Mouse (Mus musculus) urinary bladder, adult 18-20 months (tissue): ENCODE results near the gene Cald1.

Experiments
- DNase-seq, 2 experiments: peaks; one replicate each; pipeline ENCODE4 v3.0.0; 2022; ENCODE audit warnings: low spot score in 2 of 2, mixed read lengths in 2 of 2

Gene Cald1

GRCm38 (mm10) chr6:34668739-34669254 is 70.5 kb downstream of the Cald1 start:
- DNase-seq, result no peak

- DNase-seq, result no peak
Measured at GRCm38 (mm10) chr6:34671355-34671754, 73.1 kb downstream of the Cald1 start.

DNA sequence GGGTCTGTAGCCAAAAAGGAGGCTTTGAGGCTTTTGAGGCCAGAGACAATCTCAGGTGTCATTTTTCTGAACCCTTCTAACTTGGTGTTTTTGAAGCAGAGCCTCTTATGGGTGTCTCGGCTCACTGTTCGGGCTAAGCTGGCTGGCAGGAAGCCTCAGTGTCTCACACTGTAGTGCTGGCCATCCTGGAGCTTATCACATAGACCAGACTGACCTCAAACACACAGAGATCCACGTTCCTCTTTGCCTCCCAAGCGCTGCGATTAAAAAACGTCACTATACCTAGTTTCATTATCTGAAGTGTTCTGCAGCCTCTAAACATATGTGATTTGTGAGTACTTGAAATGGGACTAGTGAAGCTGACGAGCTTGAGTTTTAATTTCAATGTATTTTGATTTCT is 76.1 kb downstream of the Cald1 start:
- no peak for DNase-seq

GRCm38 (mm10) chr6:34674897-34675296 is 76.6 kb downstream of the Cald1 start:
- DNase-seq, result no peak

DNA sequence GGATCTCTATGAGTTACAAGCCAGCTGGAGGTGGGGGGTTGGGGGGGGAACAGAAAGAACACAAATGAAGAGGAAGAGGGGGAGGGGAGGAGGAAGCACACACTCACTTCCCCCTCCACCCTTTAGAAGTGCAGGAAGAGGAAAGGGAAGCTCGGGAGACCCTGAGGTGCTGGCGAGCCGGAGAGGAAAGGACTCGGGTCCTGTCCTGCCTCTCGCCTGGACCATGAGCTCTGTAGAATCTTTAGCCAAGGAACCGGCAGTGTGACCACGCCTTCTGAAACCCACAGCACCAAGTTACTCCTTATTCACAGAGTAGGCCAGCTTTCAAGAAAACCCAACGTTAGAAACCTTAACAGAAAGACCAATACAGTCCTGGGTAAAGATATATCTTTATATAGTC is 83.8 kb downstream of the Cald1 start:
- no peak for DNase-seq

- no peak for DNase-seq
Measured at GRCm38 (mm10) chr6:34684886-34685285, 86.6 kb downstream of the Cald1 start.

- no peak for DNase-seq
Measured at GRCm38 (mm10) chr6:34688971-34689370, 90.7 kb downstream of the Cald1 start.

DNA sequence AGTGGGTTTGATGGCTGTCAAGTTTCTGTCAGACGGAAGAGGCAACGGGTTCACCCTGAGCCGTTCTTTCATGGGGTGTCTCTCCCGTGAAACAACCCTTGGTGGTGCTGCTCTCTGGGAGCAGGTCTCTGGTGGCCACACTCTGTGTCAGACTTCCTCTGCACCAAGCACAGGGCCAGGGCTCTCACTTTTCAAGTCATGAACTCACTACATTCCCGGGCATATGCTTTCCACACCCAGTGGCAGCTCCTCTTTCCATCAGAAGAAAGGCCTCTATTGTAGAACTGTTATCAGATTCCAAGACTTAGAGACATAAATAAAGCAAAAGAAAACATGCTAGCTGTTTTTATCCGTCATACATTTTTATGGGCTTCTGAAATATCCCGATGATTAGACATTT is 93.1 kb downstream of the Cald1 start:
- no peak for DNase-seq

GRCm38 (mm10) chr6:34694096-34694495 is 95.8 kb downstream of the Cald1 start:
- no peak for DNase-seq

- DNase-seq, result no peak
Measured at GRCm38 (mm10) chr6:34703421-34704120, 105.3 kb downstream of the Cald1 start.

DNA sequence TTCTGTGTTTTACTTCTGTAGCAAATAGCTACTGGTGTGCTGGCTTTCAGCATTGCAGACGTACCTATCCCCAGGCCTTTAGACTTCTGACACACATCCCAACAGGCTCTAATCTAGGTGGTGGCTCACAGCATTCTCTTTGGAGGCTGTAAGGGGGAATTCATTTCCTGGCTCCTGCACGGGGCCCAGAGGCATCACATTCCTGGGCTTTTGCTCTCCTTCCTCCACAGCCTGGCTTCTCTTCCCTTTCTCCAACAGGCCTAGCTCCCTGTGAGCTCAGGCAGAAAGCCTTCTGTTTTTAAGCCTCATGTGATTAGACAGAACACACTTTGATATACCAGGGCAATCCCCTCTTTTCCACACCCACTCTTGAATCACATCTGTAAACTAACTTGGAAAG is 109.2 kb downstream of the Cald1 start:
- DNase-seq, result no peak

DNA sequence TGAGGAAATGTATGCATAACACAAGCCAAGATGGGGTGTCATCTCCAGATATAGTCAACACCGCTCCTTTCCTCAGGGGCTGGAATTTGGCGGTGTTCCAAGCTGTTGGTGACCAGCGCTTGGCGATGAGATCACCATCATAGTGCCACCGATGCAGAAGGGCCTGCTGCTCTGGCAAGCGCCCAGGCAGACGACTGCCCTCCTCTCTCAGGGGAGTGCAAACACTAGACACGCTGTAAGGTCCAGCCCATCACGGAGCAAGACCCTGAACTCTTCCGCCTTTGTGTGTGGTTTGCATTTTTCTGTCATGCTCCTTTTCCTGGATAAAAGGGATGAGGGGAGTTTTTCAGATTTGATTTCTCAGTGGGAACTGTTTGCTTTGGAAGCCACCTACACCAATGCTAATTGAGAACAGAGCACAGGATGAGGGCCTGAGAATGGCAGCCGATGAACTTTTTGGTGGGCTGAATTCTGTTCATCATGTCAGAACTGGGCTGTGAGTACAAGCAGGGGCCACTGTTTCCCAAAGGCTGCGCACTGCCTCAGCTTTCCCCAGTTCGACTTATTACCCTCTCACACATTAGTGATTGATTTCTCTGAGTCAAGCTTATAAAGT is 110.5 kb downstream of the Cald1 start:
- no peak for DNase-seq

DNA sequence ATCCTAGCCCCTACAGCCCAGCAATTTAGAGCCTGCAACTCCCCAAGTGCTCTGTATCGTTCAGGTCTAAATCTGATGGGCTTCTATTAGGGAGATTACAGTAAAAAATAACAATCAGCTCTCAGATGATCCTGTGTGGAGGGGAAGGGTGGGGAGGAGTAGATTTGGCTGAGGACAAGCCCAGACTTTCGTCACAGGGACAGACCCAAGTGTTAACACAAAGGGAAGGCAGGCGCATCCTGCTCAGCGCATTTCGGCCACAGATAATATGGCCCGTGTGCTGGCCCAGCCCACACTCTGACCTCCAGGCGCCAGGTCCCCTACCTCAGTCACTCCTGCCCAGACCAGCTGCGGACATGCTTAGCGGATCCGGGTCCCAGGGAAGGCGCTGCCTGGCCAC is 111.0 kb downstream of the Cald1 start:
- peak in 1 of 2 experiments; percentile 34 for DNase-seq

GRCm38 (mm10) chr6:34709946-34710682 is 111.8 kb downstream of the Cald1 start:
- no peak for DNase-seq

DNA sequence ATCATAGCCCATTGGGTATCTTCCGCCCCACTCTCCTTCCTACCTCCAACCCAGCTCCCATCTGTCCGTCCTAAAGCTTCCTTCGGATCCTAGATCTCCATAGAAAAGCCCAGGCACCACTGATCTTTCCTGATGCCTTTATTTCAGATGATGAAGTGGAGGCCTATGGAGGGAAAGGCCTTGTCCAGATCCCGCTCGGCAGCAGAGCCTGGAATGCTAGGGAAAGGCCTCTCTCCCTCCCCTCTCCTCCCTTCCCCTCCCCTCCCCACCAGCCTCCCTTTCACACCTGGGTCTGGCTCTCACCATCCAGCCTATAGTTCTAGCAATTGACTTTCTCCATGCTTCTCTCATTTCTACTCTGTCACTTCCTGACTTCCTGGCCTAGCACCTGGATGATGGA is 112.5 kb downstream of the Cald1 start:
- no peak for DNase-seq

DNA sequence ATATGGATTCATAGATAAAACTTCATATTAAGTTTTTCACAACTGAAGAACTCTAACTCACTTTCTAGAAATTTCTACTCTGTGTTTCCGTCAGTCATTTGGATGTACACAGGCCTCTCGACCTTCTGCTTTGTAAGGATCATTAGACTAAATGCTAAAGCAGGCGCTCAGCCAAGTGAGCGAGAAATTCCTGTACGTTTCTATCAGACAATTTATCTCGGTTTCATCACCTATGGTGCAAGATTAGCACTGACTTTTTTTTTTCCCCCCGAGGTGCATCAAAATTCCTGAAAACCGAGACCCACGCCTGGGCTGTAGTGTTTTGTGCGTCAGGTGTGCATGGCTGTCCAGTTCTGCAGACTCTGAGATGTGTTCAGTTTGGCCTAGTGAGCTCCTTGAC is 113.3 kb downstream of the Cald1 start:
- no peak for DNase-seq

- DNase-seq, result no peak
Measured at GRCm38 (mm10) chr6:34713169-34713568, 114.9 kb downstream of the Cald1 start.

DNA sequence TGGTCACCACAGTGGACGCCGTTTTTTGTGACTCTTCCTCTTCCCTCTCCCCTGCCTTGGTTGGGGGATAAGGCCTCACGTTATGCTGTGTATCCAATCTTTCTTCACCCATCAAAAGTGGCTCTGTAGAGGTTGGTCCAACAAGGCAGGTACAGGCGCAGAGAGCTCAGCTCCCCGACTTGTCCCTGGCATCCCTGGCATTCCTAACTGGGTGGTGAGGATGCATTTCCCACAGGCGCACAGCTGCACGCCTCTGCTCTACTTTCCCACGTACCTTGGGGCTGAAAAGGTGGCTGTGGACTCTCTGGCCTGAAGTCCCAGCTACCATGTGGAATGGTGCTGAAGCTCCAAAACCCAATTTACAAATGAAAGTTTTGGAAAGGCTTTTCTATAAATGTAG is 115.5 kb downstream of the Cald1 start:
- no peak for DNase-seq

DNA sequence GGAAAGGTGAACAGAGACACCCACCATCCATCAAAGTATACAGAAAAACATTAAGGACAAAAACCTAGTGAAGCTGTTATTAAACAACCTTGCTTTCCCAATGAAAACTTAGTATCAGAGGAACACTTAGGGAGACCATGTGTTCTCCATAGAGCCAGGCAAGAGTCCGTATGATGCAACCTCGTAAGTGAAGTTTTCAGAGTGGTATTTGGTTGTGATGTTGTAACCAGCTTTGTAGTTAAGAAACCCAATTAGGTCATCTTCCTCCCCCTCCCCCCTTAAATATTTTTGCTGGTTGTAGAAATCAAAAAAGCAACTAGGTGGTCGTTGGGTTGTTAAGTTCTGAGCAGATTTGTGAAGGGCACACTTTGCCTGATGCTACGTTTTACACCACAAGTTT is 116.3 kb downstream of the Cald1 start:
- no peak for DNase-seq

GRCm38 (mm10) chr6:34716206-34716887 is 118.0 kb downstream of the Cald1 start:
- DNase-seq, result no peak

- no peak for DNase-seq
Measured at GRCm38 (mm10) chr6:34716888-34717635, 118.8 kb downstream of the Cald1 start.
